Mouse (Mus musculus): ENCODE results near the gene Tmem8. TPM values are rescaled to one million over a fixed set of nuclear protein-coding genes. Genes with fewer than 3 reads are reported as not detected.

The Tmem8 gene
- polyA plus RNA-seq, 1 experiment: 1.5 TPM

DNA sequence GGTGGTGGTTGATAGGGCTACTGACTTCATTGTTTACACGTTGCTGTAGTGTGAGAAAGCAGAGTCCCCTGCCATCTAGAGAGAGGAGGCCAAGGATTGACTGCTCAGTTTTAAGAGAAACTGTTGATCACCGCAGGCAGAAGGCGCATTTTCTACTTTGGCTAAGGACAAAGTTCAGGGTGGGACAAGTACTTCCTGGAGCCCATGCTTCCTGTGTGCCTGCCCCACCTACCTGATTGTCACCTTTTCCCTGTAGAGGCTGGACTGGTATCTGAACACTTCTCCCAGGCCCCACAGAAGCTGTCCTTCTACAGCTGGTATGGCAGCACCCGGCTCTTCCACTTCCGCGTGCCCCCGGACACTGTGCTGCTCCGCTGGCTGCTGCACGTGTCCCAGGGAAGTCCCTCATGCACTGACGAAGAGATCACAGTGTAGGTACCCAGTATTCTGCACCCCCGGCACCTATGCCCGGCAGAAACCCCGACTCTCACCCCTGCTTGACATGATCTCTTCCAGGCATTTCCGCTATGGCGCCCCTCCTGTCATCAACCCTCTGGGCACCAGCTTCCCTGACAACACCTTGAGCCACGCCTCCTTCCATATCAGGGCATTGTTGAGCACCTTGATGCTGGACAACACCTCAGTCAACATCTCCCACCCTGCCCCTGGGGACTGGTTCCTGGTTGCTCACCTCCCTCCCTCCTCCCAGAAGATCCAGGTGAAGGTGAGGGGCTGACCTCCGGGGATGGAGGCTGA is 3.6 kb downstream of the Tmem8 start:
- Histone ChIP-seq H3K27me3 (ENCODE audit: control insufficient read depth, insufficient read depth, insufficient read length) (peaks cover 41% of the 10 kb centered on the region), H3ac (ENCODE audit: control insufficient read depth, insufficient read length, low read depth) (no peak overlapping the region), H3K36me3 (ENCODE audit: control insufficient read depth, insufficient read depth) (no peaks in the 10 kb centered on the region), H3K4me3 (ENCODE audit: insufficient read depth, poor library complexity, severe bottlenecking) (no peak overlapping the region), H3K79me2 (ENCODE audit: control insufficient read depth, insufficient read depth) (no peaks in the 10 kb centered on the region), H3K79me3 (ENCODE audit: low read depth) (no peaks in the 10 kb centered on the region)
- TF ChIP-seq CEBPB (IDR thresholded peaks at IDR 0.05; ENCODE audit: low read depth) (no peak), USF1 (IDR thresholded peaks at IDR 0.05; ENCODE audit: low read depth) (no peak), MYOD1 (IDR thresholded peaks at IDR 0.05; ENCODE audit: control insufficient read depth, insufficient read length, low read depth) (no peak), CTCF (IDR thresholded peaks at IDR 0.05; ENCODE audit: control insufficient read depth, insufficient read depth, insufficient read length) (no peak), MYOG (IDR thresholded peaks at IDR 0.05; ENCODE audit: control insufficient read depth, extremely low read depth, insufficient read length) (no peak), FOSL1 (IDR thresholded peaks at IDR 0.05; ENCODE audit: insufficient read depth, low read length, poor library complexity, severe bottlenecking) (no peak)

DNA sequence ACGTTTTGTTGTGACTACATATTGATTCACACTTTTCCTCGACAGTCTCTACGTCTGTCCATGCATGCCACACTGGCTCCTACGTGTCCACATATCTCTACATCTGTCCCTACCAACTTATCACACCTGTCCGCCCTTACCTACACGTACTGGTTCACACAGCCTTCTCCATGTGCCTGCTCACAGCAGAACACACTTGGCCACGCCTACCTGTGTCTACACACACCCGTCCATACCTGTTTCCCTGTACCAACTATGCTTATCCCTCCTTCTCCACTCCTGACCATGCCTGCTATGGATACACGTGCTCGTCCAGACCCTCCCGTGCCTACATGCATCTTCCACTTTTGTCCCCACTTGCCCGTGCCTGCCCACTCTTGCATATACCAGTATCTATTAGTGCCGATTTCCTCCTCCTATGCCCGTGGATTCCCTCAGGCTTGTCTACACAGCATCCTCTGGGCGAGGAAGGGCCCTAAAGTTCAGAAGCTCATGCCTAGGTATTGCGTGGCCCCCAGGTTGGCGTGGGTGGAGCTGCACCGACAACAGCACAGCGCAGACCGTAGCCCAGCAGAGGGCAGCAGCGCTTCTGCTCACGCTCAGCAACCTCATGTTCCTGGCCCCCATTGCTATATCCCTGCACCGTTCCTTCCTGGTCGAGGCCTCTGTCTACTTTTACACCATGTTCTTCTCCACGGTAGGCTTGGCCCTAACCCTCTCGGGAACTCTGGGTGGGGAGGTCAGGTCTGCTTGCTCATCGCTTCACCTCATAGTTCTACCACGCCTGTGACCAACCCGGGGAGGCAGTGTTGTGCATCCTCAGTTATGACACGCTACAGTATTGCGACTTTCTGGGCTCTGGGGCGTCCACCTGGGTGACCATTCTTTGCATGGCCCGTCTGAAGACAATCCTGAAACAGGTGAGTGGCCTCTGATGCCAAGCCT is 6.9 kb downstream of the Tmem8 start:
- Histone ChIP-seq H3K4me3 (ENCODE audit: insufficient read depth, poor library complexity, severe bottlenecking) (no peak overlapping the region), H3K36me3 (ENCODE audit: control insufficient read depth, insufficient read depth) (no peaks in the 10 kb centered on the region)

DNA sequence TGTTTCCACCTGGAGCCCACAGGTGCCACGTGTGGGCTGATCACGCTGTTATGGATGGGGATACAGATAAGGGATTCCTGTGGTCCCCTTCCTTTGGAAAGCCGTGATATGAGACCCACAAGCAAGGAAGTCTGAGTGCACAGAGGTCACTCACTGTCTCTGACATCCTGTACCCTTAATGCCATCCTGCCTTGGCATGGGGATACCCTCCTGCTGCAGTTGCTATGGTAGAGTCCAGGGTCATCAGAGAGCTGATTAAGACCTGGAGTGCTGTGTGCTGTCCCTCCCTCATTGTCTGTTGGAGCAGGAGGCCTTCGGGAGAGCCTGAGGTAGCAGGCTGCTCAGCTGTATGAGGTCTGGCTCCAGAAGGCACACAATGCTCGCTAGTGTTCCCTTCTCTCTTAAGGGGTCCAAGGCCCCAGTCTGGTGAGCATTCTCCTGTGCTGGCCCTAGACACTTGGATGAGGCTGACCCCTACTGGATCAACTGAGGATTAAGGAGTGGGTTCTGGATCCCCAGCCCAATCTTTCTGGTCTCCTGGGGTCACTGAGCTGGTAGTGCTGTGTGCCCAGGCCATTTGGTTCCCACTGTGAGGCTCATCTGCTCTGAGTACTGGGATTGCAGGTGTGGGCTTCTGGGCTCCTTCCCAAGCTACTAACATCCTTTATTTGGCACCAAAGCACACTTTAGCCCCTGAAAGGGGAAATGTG is 9.5 kb downstream of the Tmem8 start:
- TF ChIP-seq CTCF (IDR thresholded peaks at IDR 0.05; ENCODE audit: control insufficient read depth, insufficient read depth, insufficient read length): no peak
- no peak for TF ChIP-seq USF1 (IDR thresholded peaks at IDR 0.05; ENCODE audit: low read depth)
- no peak for TF ChIP-seq MYOG (IDR thresholded peaks at IDR 0.05; ENCODE audit: control insufficient read depth, extremely low read depth, insufficient read length)
- no peak for TF ChIP-seq MYOD1 (IDR thresholded peaks at IDR 0.05; ENCODE audit: control insufficient read depth, insufficient read length, low read depth)
- no peak for TF ChIP-seq MAX (IDR thresholded peaks at IDR 0.05)
- TF ChIP-seq CEBPB (IDR thresholded peaks at IDR 0.05; ENCODE audit: low read depth): no peak
- TF ChIP-seq FOSL1 (IDR thresholded peaks at IDR 0.05; ENCODE audit: insufficient read depth, low read length, poor library complexity, severe bottlenecking): no peak
- H3K36me3 ChIP-seq (ENCODE audit: control insufficient read depth, insufficient read depth): peaks cover 11% of the 10 kb centered on the region
- H3K79me2 ChIP-seq (ENCODE audit: control insufficient read depth, insufficient read depth): peaks cover 22% of the 10 kb centered on the region
- peaks cover 20% of the 10 kb centered on the region for H3K79me3 ChIP-seq (ENCODE audit: low read depth)
- H3K4me3 ChIP-seq (ENCODE audit: insufficient read depth, poor library complexity, severe bottlenecking): no peak overlapping the region
- H3K27me3 ChIP-seq (ENCODE audit: control insufficient read depth, insufficient read depth, insufficient read length): peaks cover 11% of the 10 kb centered on the region
- H3ac ChIP-seq (ENCODE audit: control insufficient read depth, insufficient read length, low read depth): no peak overlapping the region

More for the DNA sequence above, 6.9 kb downstream of the Tmem8 start:
- Histone ChIP-seq H3K79me2 (ENCODE audit: control insufficient read depth, insufficient read depth) (peaks cover 18% of the 10 kb centered on the region), H3K27me3 (ENCODE audit: control insufficient read depth, insufficient read depth, insufficient read length) (peaks cover 27% of the 10 kb centered on the region), H3ac (ENCODE audit: control insufficient read depth, insufficient read length, low read depth) (no peak overlapping the region), H3K79me3 (ENCODE audit: low read depth) (peaks cover 16% of the 10 kb centered on the region)
- TF ChIP-seq CTCF (IDR thresholded peaks at IDR 0.05; ENCODE audit: control insufficient read depth, insufficient read depth, insufficient read length): peak; percentile 98
- no peak for TF ChIP-seq FOSL1 (IDR thresholded peaks at IDR 0.05; ENCODE audit: insufficient read depth, low read length, poor library complexity, severe bottlenecking)

DNA sequence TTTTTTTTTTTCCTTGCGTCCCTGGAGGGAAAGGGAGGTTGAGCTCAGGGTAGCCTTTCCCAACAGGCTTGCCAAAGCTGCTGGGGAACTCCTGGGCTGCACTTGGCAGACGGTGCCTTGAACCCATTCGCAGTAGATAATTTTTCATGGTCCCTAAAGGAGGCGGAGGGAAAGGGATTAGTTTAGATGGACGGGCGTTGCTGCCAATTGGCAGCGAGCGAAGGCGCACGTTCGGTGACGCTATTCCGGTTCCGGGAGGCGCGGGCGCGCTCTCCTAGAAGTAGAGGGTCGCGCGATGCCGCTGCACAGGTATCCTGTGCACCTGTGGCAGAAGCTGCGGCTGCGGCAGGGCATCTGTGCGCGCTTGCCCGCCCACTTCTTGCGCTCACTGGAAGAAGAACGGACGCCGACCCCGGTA is 10.2 kb downstream of the Tmem8 start, which contains the start of gene Mrpl28:
Mrpl28 (plus strand) TSS at position 234 of the 418 bp plus-strand sequence.
- peak within 1 kb of the TSS; percentile 94 for H3ac ChIP-seq (ENCODE audit: control insufficient read depth, insufficient read length, low read depth)
- peak within 1 kb of the TSS; percentile 86 for H3K4me3 ChIP-seq (ENCODE audit: insufficient read depth, poor library complexity, severe bottlenecking)
- peaks cover 22% of the 10 kb centered on the region for H3K79me2 ChIP-seq (ENCODE audit: control insufficient read depth, insufficient read depth)
- peaks cover 13% of the 10 kb centered on the region for H3K36me3 ChIP-seq (ENCODE audit: control insufficient read depth, insufficient read depth)
- H3K27me3 ChIP-seq (ENCODE audit: control insufficient read depth, insufficient read depth, insufficient read length): peaks cover 6% of the 10 kb centered on the region
- TF ChIP-seq MAX (IDR thresholded peaks at IDR 0.05) (no peak), CTCF (IDR thresholded peaks at IDR 0.05; ENCODE audit: control insufficient read depth, insufficient read depth, insufficient read length) (no peak), USF1 (IDR thresholded peaks at IDR 0.05; ENCODE audit: low read depth) (no peak), FOSL1 (IDR thresholded peaks at IDR 0.05; ENCODE audit: insufficient read depth, low read length, poor library complexity, severe bottlenecking) (no peak), MYOG (IDR thresholded peaks at IDR 0.05; ENCODE audit: control insufficient read depth, extremely low read depth, insufficient read length) (no peak), MYOD1 (IDR thresholded peaks at IDR 0.05; ENCODE audit: control insufficient read depth, insufficient read length, low read depth) (no peak), CEBPB (IDR thresholded peaks at IDR 0.05; ENCODE audit: low read depth) (no peak)
- H3K79me3 ChIP-seq (ENCODE audit: low read depth): peaks cover 20% of the 10 kb centered on the region

DNA sequence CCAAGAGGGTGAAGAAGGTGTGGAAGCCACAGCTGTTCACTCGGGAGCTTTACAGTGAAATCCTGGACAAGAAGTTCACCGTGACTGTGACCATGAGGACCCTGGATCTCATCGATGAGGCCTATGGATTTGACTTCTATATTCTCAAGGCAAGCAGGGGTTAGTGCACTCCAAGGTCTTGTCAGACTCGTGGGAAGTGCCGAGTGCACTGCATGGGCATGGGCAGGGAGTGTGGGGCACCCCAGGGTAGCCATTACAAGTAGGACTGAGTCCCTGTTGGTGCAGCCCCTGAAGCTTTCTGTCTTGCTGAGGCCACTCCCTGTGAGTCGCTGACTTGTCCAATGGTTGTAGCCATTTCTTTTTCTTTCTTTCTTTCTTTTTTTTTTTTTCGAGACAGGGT is 11.5 kb downstream of the Tmem8 start:
- Histone ChIP-seq H3K79me3 (ENCODE audit: low read depth) (peaks cover 20% of the 10 kb centered on the region), H3K36me3 (ENCODE audit: control insufficient read depth, insufficient read depth) (peaks cover 20% of the 10 kb centered on the region), H3ac (ENCODE audit: control insufficient read depth, insufficient read length, low read depth) (peak overlapping the region; percentile 94), H3K79me2 (ENCODE audit: control insufficient read depth, insufficient read depth) (peaks cover 22% of the 10 kb centered on the region), H3K4me3 (ENCODE audit: insufficient read depth, poor library complexity, severe bottlenecking) (peak overlapping the region; percentile 86), H3K27me3 (ENCODE audit: control insufficient read depth, insufficient read depth, insufficient read length) (no peaks in the 10 kb centered on the region)
- TF ChIP-seq CEBPB (IDR thresholded peaks at IDR 0.05; ENCODE audit: low read depth) (no peak), FOSL1 (IDR thresholded peaks at IDR 0.05; ENCODE audit: insufficient read depth, low read length, poor library complexity, severe bottlenecking) (no peak), MAX (IDR thresholded peaks at IDR 0.05) (no peak), MYOD1 (IDR thresholded peaks at IDR 0.05; ENCODE audit: control insufficient read depth, insufficient read length, low read depth) (no peak), USF1 (IDR thresholded peaks at IDR 0.05; ENCODE audit: low read depth) (no peak), MYOG (IDR thresholded peaks at IDR 0.05; ENCODE audit: control insufficient read depth, extremely low read depth, insufficient read length) (no peak), CTCF (IDR thresholded peaks at IDR 0.05; ENCODE audit: control insufficient read depth, insufficient read depth, insufficient read length) (no peak)

Measured in C2C12 (cell line).